Mouse (Mus musculus) cerebellum, adult 2 months (tissue): Measurements from ENCODE around the gene Ngdn.

ENCODE experiments used
- CTCF ChIP-seq: fragments of 200-500 bp; IDR thresholded peaks from 2 replicates; pipeline ENCODE4 v1.5.1; 2011; ENCODE audit warnings: low read depth, mild to moderate bottlenecking, control low read depth, low read length, moderate library complexity, borderline replicate concordance; ENCODE audit not compliant: insufficient read depth
- POLR2A ChIP-seq: fragments of 200-500 bp; IDR thresholded peaks from 2 replicates; pipeline ENCODE4 v1.6.1; 2011; ENCODE audit warnings: low read length, control low read depth, borderline replicate concordance; ENCODE audit not compliant: insufficient read depth

DNA sequence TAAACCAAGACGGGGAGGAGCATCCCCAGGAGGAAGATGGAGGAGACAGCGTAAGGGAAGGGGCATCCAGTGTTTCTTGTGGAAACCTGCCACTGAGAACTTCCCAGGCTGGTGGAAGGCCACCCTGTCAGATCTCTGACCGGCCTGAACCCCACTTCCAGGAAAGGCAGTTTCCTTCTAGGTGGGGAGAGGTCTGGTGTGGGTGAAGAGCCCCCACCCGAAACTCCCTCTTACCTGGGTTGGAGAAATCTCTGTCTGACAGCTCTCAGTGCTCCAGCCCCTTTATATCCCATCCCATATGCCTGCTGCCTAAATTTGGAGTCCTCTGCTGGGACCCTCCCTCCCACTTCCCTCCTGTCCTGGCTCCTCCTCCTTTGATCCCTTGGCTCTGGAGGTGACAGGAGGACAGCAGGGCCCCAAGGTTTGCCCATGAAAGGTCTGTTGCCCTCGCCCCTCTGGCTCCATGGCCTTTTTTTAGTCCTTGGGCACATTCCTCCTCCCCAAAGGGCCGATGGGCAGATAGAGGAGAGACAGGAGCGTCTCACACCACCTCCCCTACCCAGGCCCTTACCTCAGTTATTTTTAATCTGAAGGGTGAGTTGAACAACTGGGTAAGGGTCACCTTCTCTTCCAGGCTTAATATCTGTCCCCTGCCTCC, 48.8 kb upstream of the Ngdn start, which contains the start of gene Myh6:
- TF ChIP-seq CTCF (no peak), POLR2A (no peak)
